Mouse (Mus musculus) embryonic facial prominence, embryonic 14.5 days (tissue): ENCODE results near the gene Glis1. TPM values are rescaled to one million over a fixed set of nuclear protein-coding genes. Genes with fewer than 3 reads are reported as not detected.

Experiments
- ATAC-seq: fragments of 200-750 bp; cut with Nextera tagmentation; 2 replicates; pipeline ENCODE4 v1.8.0; 2017; ENCODE audit warnings: low read depth, moderate number of reproducible peaks, moderate TSS enrichment
- DNase-seq: peaks from one replicate; pipeline ENCODE4 v3.0.0-alpha.2; 2015; ENCODE audit warnings: low spot score
- H3K27ac ChIP-seq: fragments of 300-500 bp; sonication (generic); replicated peaks from 2 replicates; pipeline ENCODE4 v1.5.1; 2014; ENCODE audit warnings: low read depth, mild to moderate bottlenecking, low read length, moderate library complexity
- H3K27me3 ChIP-seq: fragments of 300-500 bp; sonication (generic); replicated peaks from 2 replicates; pipeline ENCODE4 v1.6.1; 2014; ENCODE audit warnings: low read length; ENCODE audit not compliant: control insufficient read depth, insufficient read depth
- H3K36me3 ChIP-seq: fragments of 300-500 bp; sonication (generic); 2 replicates; pipeline ENCODE4 v1.6.1; 2014; ENCODE audit warnings: low read length, mixed read lengths; ENCODE audit not compliant: control insufficient read depth, insufficient read depth
- H3K4me1 ChIP-seq: fragments of 300-500 bp; sonication (generic); 2 replicates; pipeline ENCODE4 v1.6.1; 2014; ENCODE audit warnings: antibody characterized with exemption, low read length; ENCODE audit not compliant: control insufficient read depth, insufficient read depth
- H3K4me2 ChIP-seq: fragments of 300-500 bp; sonication (generic); 2 replicates; pipeline ENCODE4 v1.6.1; 2014; ENCODE audit warnings: low read depth, mild to moderate bottlenecking, low read length, moderate library complexity, mixed read lengths
- H3K4me3 ChIP-seq: fragments of 300-500 bp; sonication (generic); 2 replicates; pipeline ENCODE4 v1.5.1; 2014; ENCODE audit warnings: low read depth, mild to moderate bottlenecking, low read length
- H3K9ac ChIP-seq: fragments of 300-500 bp; sonication (generic); 2 replicates; pipeline ENCODE4 v1.6.1; 2014; ENCODE audit warnings: low read depth, mild to moderate bottlenecking, low read length, moderate library complexity, mixed read lengths
- H3K9me3 ChIP-seq: fragments of 300-500 bp; sonication (generic); 2 replicates; pipeline ENCODE4 v1.6.1; 2016; ENCODE audit warnings: low read length; ENCODE audit not compliant: control insufficient read depth
- WGBS: fragments of 180-500 bp; shearing (Covaris S2); extraction: QIAGEN DNeasy Blood & Tissue Kit; methylation state at CpG from one replicate; pipeline ENCODE4 v1.1.7; 2014; 5-methylcytosine and 5-hydroxymethylcytosine counted together
- polyA plus RNA-seq: library from polyadenylated mRNA; unstranded; fragments of >200 nt; fragmentation: Nextera tagmentation; extraction: Ambion mirVana; gene quantifications from 2 replicates; pipeline ENCODE4 v1.2.1, GENCODE M21; 2014

Gene Glis1
- 10.8 and 12.1 TPM in 2 replicates for polyA plus RNA-seq

- Histone ChIP-seq H3K27ac (peak within 1 kb of the TSS; percentile 55), H3K4me3 (peak within 1 kb of the TSS; percentile 68), H3K4me1 (peaks cover 9% of the 10 kb centered on the region), H3K9ac (peak within 1 kb of the TSS; percentile 67), H3K27me3 (peaks cover 64% of the 10 kb centered on the region), H3K4me2 (peak within 1 kb of the TSS; percentile 97), H3K36me3 (no peaks in the 10 kb centered on the region), H3K9me3 (no peaks in the 10 kb centered on the region)
- DNase-seq (peak; percentile 83), ATAC-seq (peak; percentile 88)
- whole genome bisulfite sequencing, result under 1% methylated on average over 38 of the region's 112 CpGs
Observed at GRCm38 (mm10) chr4:107434356-107435237, at the start of gene Glis1. Gene Glis1 (plus strand): TSS chr4:107434591.

- peaks cover 84% of the 10 kb centered on the region for H3K36me3 ChIP-seq
Observed at GRCm38 (mm10) chr4:107387038-107387437, 47.4 kb upstream of the Glis1 start.

GRCm38 (mm10) chr4:107387465-107387864 is 46.9 kb upstream of the Glis1 start:
- no peaks in the 10 kb centered on the region for H3K27me3 ChIP-seq
- no peak overlapping the region for H3K4me2 ChIP-seq
- 91% methylated on average over 8 of the region's 8 CpGs for WGBS
- H3K27ac ChIP-seq, result no peak overlapping the region
- no peaks in the 10 kb centered on the region for H3K4me1 ChIP-seq
- no peak overlapping the region for H3K9ac ChIP-seq
- H3K36me3 ChIP-seq, result peaks cover 80% of the 10 kb centered on the region
- DNase-seq (no peak), ATAC-seq (no peak)
- H3K4me3 ChIP-seq, result no peak overlapping the region
- H3K9me3 ChIP-seq, result no peaks in the 10 kb centered on the region

More at GRCm38 (mm10) chr4:107387038-107387437, 47.4 kb upstream of the Glis1 start:
- no peaks in the 10 kb centered on the region for H3K9me3 ChIP-seq
- H3K4me2 ChIP-seq, result no peak overlapping the region
- H3K9ac ChIP-seq, result no peak overlapping the region
- H3K27me3 ChIP-seq, result no peaks in the 10 kb centered on the region
- H3K4me3 ChIP-seq, result no peak overlapping the region
- H3K27ac ChIP-seq, result no peak overlapping the region
- DNase-seq, result no peak
- 89% methylated on average over 4 of the region's 4 CpGs for WGBS
- no peaks in the 10 kb centered on the region for H3K4me1 ChIP-seq
- no peak for ATAC-seq

GRCm38 (mm10) chr4:107388291-107388690 is 46.1 kb upstream of the Glis1 start:
- no peak overlapping the region for H3K4me3 ChIP-seq
- H3K36me3 ChIP-seq, result peaks cover 75% of the 10 kb centered on the region
- WGBS, result 97% methylated on average over 2 of the region's 2 CpGs
- no peaks in the 10 kb centered on the region for H3K4me1 ChIP-seq
- no peaks in the 10 kb centered on the region for H3K27me3 ChIP-seq
- no peak overlapping the region for H3K27ac ChIP-seq
- H3K4me2 ChIP-seq, result no peak overlapping the region
- no peak overlapping the region for H3K9ac ChIP-seq
- no peak for DNase-seq
- ATAC-seq, result no peak
- H3K9me3 ChIP-seq, result no peaks in the 10 kb centered on the region

GRCm38 (mm10) chr4:107389345-107389744 is 45.0 kb upstream of the Glis1 start:
- no peaks in the 10 kb centered on the region for H3K27me3 ChIP-seq
- H3K4me3 ChIP-seq, result no peak overlapping the region
- DNase-seq (no peak), ATAC-seq (no peak)
- H3K36me3 ChIP-seq, result peaks cover 75% of the 10 kb centered on the region
- WGBS, result 94% methylated on average over 3 of the region's 3 CpGs
- H3K27ac ChIP-seq, result no peak overlapping the region
- H3K4me1 ChIP-seq, result no peaks in the 10 kb centered on the region
- no peak overlapping the region for H3K4me2 ChIP-seq
- no peak overlapping the region for H3K9ac ChIP-seq
- H3K9me3 ChIP-seq, result no peaks in the 10 kb centered on the region

- no peak overlapping the region for H3K4me2 ChIP-seq
- H3K4me1 ChIP-seq, result no peaks in the 10 kb centered on the region
- H3K4me3 ChIP-seq, result no peak overlapping the region
- 95% methylated on average over 2 of the region's 2 CpGs for WGBS
- ATAC-seq, result no peak
- no peaks in the 10 kb centered on the region for H3K27me3 ChIP-seq
- H3K9me3 ChIP-seq, result no peaks in the 10 kb centered on the region
- H3K27ac ChIP-seq, result no peak overlapping the region
- DNase-seq, result no peak
- peaks cover 81% of the 10 kb centered on the region for H3K36me3 ChIP-seq
- H3K9ac ChIP-seq, result no peak overlapping the region
Observed at GRCm38 (mm10) chr4:107393771-107394170, 40.6 kb upstream of the Glis1 start.

- Histone ChIP-seq H3K36me3 (0 out of 2 replicates have a peak, but pooled peaks cover 14% of the 10 kb centered on the region), H3K9me3 (no peaks in the 10 kb centered on the region)
- whole genome bisulfite sequencing, result 57% methylated on average over 4 of the region's 4 CpGs
Observed at GRCm38 (mm10) chr4:107420202-107420601, 14.2 kb upstream of the Glis1 start.

GRCm38 (mm10) chr4:107421711-107422110 is 12.7 kb upstream of the Glis1 start:
- H3K27me3 ChIP-seq, result no peaks in the 10 kb centered on the region
- H3K9me3 ChIP-seq, result no peaks in the 10 kb centered on the region
- H3K4me2 ChIP-seq, result peak overlapping the region; percentile 40
- 5% methylated on average over 14 of the region's 14 CpGs for WGBS
- no peak overlapping the region for H3K9ac ChIP-seq
- no peak overlapping the region for H3K27ac ChIP-seq
- H3K4me1 ChIP-seq, result peaks cover 5% of the 10 kb centered on the region; the same call in 1 of the 2 replicates
- peak; percentile 67 for DNase-seq
- peak overlapping the region; percentile 5; the same call in 1 of the 2 replicates for H3K4me3 ChIP-seq
- ATAC-seq, result peak; percentile 45; the same call in 1 of the 2 replicates
- H3K36me3 ChIP-seq, result 0 out of 2 replicates have a peak, but pooled peaks cover 7% of the 10 kb centered on the region

More at GRCm38 (mm10) chr4:107420202-107420601, 14.2 kb upstream of the Glis1 start:
- Histone ChIP-seq H3K4me2 (no peak overlapping the region), H3K27me3 (no peaks in the 10 kb centered on the region), H3K27ac (no peak overlapping the region), H3K9ac (no peak overlapping the region), H3K4me1 (peaks cover 5% of the 10 kb centered on the region; the same call in 1 of the 2 replicates), H3K4me3 (no peak overlapping the region)
- ATAC-seq, result no peak
- no peak for DNase-seq
